Mouse (Mus musculus): ENCODE results near the gene Uhrf1bp1l. TPM values are rescaled to one million over a fixed set of nuclear protein-coding genes. Genes with fewer than 3 reads are reported as not detected.

The Uhrf1bp1l gene
- polyA plus RNA-seq, 1 experiment from 2014 or later: 27.7 TPM

DNA sequence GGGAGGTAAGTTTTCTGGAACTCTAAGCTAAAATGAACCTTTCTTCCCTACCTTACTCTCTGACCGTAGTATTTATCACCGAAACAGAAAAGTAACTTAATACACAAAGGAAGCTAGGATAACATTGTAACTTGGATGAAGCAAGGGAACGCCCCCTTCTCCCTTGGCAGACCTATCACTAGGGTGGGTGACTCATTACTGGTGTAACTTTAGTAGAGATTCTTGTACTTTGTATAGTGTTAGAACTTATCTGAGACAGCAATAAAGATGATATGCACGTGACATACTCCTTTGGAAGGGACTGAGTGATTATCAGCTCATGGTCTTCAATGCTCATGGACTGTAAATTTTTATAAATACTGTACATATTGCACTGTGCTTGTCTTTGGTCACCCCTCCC lies 123.4 kb downstream of the Uhrf1bp1l start:
- H3K9me3 ChIP-seq: no peaks in the 10 kb centered on the region
- H3K4me1 ChIP-seq: peaks cover 8% of the 10 kb centered on the region
- no peak for ATAC-seq (replicated peaks)
- H3K27me3 ChIP-seq: no peaks in the 10 kb centered on the region
- WGBS: 89% methylated on average over 4 of the region's 4 CpGs
- no peak overlapping the region for H3K27ac ChIP-seq (replicated peaks)
- H3K4me3 ChIP-seq: no peak overlapping the region
- no peak overlapping the region for H3K9ac ChIP-seq (replicated peaks)
- H3K36me3 ChIP-seq: no peaks in the 10 kb centered on the region
- no peak overlapping the region for H3K4me2 ChIP-seq (replicated peaks)

DNA sequence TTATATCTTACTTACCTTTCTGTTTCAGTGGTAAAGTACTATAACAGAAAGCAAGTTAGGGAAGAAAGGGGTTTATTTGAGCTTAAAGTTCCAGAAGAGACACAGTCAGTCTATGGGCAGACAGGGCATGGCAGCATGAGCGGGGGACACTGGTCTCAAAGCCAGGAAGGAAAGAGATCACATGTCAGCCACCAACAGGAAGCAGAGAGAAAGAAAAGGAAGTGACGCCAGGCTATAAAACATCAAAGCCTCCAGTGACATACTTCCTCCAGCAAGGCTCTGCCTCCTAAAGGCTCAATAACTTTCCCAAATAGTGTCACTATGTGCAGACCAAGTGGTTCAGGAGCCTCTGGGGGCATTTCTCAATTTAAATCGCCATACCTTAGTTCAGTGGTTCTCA lies 124.0 kb downstream of the Uhrf1bp1l start:
- no peaks in the 10 kb centered on the region for H3K27me3 ChIP-seq
- H3K4me3 ChIP-seq: no peak overlapping the region
- WGBS: 87% methylated on average over 3 of the region's 3 CpGs
- ATAC-seq (replicated peaks): no peak
- H3K9me3 ChIP-seq: no peaks in the 10 kb centered on the region
- H3K9ac ChIP-seq (replicated peaks): no peak overlapping the region
- H3K36me3 ChIP-seq: no peaks in the 10 kb centered on the region
- no peak overlapping the region for H3K4me2 ChIP-seq (replicated peaks)
- no peak overlapping the region for H3K27ac ChIP-seq (replicated peaks)
- H3K4me1 ChIP-seq: peaks cover 8% of the 10 kb centered on the region

Other genes with a start within 250 kb of the Uhrf1bp1l start
- 0.11 and 0.17 TPM in 2 replicates for gene Nr1h4, start 211.4 kb upstream of the Uhrf1bp1l start, polyA plus RNA-seq (2015; fragmentation: Nextera tagmentation; extraction: Ambion mirVana)
- 0.29 and 0.38 TPM in 2 replicates for gene Slc17a8, start 123.7 kb upstream of the Uhrf1bp1l start, polyA plus RNA-seq (2015; fragmentation: Nextera tagmentation; extraction: Ambion mirVana)
- gene Scyl2, start 58.7 kb upstream of the Uhrf1bp1l start, polyA plus RNA-seq (2015; fragmentation: Nextera tagmentation; extraction: Ambion mirVana): 9.0 and 9.2 TPM in 2 replicates
- gene Actr6, start 12.7 kb upstream of the Uhrf1bp1l start, polyA plus RNA-seq (2015; fragmentation: Nextera tagmentation; extraction: Ambion mirVana): 64.7 and 67.1 TPM in 2 replicates
- gene Anks1b, start 128.5 kb downstream of the Uhrf1bp1l start, polyA plus RNA-seq (2015; fragmentation: Nextera tagmentation; extraction: Ambion mirVana): 55.0 and 63.1 TPM in 2 replicates